Mouse (Mus musculus) brown adipose tissue, adult 24 weeks (tissue): Measurements from ENCODE around the gene Pank4. TPM values are rescaled to one million over a fixed set of nuclear protein-coding genes. Genes with fewer than 3 reads are reported as not detected.

ENCODE experiments used
- H3K27ac ChIP-seq: fragments of 200-500 bp; replicated peaks from 2 replicates; pipeline ENCODE4 v1.5.1; 2012; ENCODE audit warnings: low read depth, mild to moderate bottlenecking, low read length
- H3K4me1 ChIP-seq: fragments of 200-500 bp; 2 replicates; pipeline ENCODE4 v1.6.1; 2012; ENCODE audit warnings: low read length, mixed read lengths; ENCODE audit not compliant: control insufficient read depth, insufficient read depth, insufficient read length
- H3K4me3 ChIP-seq: fragments of 200-500 bp; 2 replicates; pipeline ENCODE4 v1.5.1; 2012; ENCODE audit warnings: low read depth, mild to moderate bottlenecking, low read length, moderate library complexity; ENCODE audit not compliant: insufficient read depth
- polyA plus RNA-seq: library from polyadenylated mRNA; stranded (reverse); fragments of >200 nt; gene quantifications from 2 replicates; pipeline ENCODE4 v1.2.4, GENCODE M21; 2012; ENCODE audit not compliant: missing spikeins, insufficient read depth, insufficient read length

Gene Pank4
- polyA plus RNA-seq, 1 experiment = 11.0 TPM

GRCm38 (mm10) chr4:154935788-154936187 is 28.1 kb upstream of the Pank4 start:
- Histone ChIP-seq H3K4me3 (no peak overlapping the region), H3K27ac (peak overlapping the region; percentile 50; the same call in 1 of the 2 replicates)

GRCm38 (mm10) chr4:154936542-154937255 is 27.2 kb upstream of the Pank4 start:
- H3K4me1 ChIP-seq = peaks cover 14% of the 10 kb centered on the region
- no peak overlapping the region for H3K4me3 ChIP-seq
- no peak overlapping the region for H3K27ac ChIP-seq

More at GRCm38 (mm10) chr4:154935788-154936187, 28.1 kb upstream of the Pank4 start:
- H3K4me1 ChIP-seq = peaks cover 14% of the 10 kb centered on the region

GRCm38 (mm10) chr4:154937746-154938145 is 26.2 kb upstream of the Pank4 start:
- no peak overlapping the region for H3K4me3 ChIP-seq
- H3K27ac ChIP-seq = no peak overlapping the region
- peaks cover 14% of the 10 kb centered on the region for H3K4me1 ChIP-seq

GRCm38 (mm10) chr4:154940156-154940555 is 23.8 kb upstream of the Pank4 start:
- H3K4me3 ChIP-seq = no peak overlapping the region
- H3K27ac ChIP-seq = no peak overlapping the region
- H3K4me1 ChIP-seq = peaks cover 3% of the 10 kb centered on the region; the same call in 1 of the 2 replicates

DNA sequence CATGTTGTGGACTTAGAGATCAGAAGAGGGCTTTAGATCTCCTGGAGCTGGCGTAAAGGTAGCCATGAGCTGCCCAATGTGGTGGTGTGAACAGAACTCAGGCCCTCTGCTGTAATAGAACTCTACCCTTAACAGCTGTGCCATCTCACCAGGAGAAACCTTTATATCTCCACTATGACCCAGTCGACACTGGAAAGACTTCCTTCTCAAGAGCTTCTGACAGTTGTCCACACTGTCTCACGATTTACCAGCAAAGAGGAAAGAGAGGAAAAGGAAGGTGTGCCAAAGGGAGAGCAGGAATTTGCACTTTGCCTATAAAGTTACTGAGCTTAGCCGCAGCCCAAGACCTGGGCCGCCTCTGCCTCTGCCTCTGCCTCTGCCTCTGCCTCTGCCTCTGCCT is 22.1 kb upstream of the Pank4 start:
- Histone ChIP-seq H3K27ac (no peak overlapping the region), H3K4me3 (no peak overlapping the region), H3K4me1 (no peaks in the 10 kb centered on the region)

GRCm38 (mm10) chr4:154942632-154943322 is 21.1 kb upstream of the Pank4 start:
- Histone ChIP-seq H3K27ac (no peak overlapping the region), H3K4me3 (no peak overlapping the region), H3K4me1 (no peaks in the 10 kb centered on the region)

GRCm38 (mm10) chr4:154943323-154944039 is 20.4 kb upstream of the Pank4 start:
- no peak overlapping the region for H3K27ac ChIP-seq
- no peak overlapping the region for H3K4me3 ChIP-seq
- H3K4me1 ChIP-seq = no peaks in the 10 kb centered on the region

GRCm38 (mm10) chr4:154944121-154944590 is 19.8 kb upstream of the Pank4 start:
- H3K4me3 ChIP-seq = no peak overlapping the region
- H3K4me1 ChIP-seq = no peaks in the 10 kb centered on the region
- no peak overlapping the region for H3K27ac ChIP-seq

- peak overlapping the region; percentile 35 for H3K4me3 ChIP-seq
- 0 out of 2 replicates have a peak overlapping the region, but pooled peaks have one; percentile 14 for H3K27ac ChIP-seq
Measured at GRCm38 (mm10) chr4:154946319-154946718, 17.6 kb upstream of the Pank4 start.

DNA sequence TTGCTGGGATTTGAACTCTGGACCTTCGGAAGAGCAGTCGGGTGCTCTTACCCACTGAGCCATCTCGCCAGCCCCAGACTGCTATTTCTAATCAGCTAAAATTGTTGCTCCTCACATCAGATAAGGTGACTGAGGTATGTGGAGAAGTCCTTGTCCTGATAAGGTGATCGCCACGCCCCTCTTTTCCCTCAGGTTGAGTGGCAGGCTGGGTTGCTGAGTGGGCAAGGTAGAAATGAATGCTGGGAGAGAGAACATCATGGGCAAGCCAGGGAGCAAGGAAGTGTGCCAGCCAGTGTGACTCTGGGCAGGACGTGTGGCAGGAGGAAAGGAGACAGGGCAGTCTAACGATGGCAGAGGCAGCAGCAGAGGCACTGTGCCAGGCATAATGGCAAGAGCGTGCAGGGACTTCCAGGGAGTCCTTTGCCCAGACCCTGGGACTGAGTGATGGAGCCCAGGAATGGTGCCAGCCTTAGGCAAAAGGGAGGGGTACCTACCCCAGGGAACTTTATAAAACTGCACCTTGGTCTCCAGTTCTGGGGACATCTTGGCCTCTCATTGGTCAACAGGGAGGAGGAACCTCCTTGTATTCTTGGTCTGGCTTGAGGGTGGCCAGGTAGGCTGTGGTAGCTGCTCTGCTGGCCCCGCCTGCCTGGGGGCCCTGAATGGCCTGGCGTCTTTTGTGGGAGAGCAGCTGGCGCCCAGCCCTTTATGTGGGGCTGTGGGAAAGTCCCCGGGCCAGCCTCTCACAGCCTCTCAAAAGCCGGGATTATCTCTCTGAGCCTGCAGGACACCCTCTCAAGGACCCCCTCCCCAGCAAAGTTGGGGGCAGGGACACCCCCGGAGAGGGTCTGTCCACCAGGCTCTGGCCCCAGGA is 15.6 kb upstream of the Pank4 start:
- Histone ChIP-seq H3K4me1 (no peaks in the 10 kb centered on the region), H3K4me3 (no peak overlapping the region), H3K27ac (no peak overlapping the region)

More at GRCm38 (mm10) chr4:154946319-154946718, 17.6 kb upstream of the Pank4 start:
- no peaks in the 10 kb centered on the region for H3K4me1 ChIP-seq

DNA sequence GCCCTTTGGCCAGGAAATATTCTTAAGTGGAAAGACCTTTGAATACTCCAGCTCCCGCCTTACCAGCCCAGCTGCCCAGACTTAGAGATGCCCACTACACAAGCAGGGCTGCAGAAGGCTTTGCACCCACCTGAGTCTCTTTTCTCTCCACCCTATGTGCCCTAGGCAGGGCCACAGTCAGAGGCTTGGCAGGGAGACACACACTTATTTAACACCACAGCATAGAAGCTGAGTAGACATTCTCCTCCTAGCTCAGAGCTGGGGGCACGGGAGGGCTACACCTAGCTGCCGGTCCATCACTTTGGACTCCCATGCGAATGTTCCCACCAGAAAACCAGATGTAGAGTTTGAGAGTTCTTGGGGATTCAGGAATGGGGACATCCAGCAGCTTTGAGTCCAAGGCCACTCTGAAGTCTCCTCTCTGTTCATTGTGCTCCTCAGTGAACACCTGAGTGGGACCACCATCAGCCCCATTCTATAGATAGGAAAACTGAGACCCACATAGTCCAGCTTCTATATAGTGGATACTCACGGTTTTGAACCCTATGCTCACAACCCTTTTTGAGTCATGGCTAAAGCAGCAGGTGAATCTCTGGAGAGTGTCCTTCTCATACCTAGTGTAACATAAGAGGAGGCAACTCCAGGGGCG is 14.9 kb upstream of the Pank4 start:
- Histone ChIP-seq H3K27ac (no peak overlapping the region), H3K4me3 (no peak overlapping the region), H3K4me1 (no peaks in the 10 kb centered on the region)

DNA sequence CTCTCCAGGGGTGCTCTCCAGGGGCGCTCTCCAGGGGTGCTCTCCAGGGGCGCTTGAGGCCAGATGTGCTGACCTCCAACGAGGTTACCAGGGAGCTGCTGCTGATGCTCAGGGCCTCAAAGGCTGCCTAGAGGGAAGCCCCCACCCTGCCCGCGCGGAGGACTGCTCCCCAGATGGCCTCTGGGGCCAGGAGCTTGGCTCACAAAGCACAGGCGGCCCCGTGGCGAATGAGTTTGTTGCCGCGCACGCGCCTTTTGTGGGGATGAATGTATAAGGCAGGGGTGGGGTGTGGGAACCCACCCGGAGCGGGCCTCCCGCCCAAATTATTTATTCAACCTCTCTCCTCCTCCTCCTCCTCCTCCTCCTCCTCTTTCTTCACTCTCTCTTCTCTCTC is 14.3 kb upstream of the Pank4 start:
- no peaks in the 10 kb centered on the region for H3K4me1 ChIP-seq
- H3K4me3 ChIP-seq = no peak overlapping the region
- no peak overlapping the region for H3K27ac ChIP-seq

DNA sequence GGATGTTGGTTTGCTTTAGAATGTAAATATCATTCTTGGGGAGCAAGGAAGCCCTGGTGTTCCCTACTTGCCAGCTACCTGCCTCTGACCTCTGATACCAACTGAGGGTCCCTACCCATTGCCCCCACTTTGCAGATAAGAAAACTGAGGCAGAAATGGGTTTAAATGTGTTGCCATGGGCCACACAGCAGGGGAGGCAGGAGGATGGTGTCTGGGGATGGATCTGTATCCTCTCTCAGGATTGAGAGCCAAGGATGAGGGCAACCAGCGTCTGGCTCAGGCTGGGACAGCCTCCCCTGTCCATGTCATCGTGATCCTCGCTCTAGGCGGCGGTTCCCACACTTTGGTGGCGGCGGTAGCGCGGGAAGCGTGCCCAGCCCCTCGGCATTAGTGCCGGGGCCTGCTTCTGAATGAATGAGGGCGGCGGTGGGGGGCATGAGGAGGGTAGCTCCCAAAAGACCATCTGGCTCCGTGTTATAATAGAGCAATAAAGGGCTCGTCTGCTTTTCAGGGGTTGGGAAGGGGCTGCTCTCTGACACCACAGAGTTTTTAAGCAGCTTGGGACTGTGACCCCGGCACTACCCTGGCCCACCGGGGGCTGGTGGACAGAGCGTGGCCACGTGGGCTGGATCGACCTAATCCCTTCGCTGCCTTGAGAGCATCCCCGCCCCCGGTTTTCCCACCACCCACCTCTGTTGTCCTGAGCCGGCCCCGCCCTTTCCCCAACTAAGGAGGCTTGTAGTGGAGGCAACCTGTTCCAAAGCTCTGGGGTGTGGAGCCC is 11.3 kb upstream of the Pank4 start:
- H3K4me1 ChIP-seq = no peaks in the 10 kb centered on the region
- H3K27ac ChIP-seq = no peak overlapping the region
- H3K4me3 ChIP-seq = no peak overlapping the region
